Mouse (Mus musculus): ENCODE measurements around the gene Cyp2f2.

GRCm38 (mm10) chr7:27174496-27174895 lies 54.8 kb downstream of the Cyp2f2 start:
- no peak for TF ChIP-seq CTCF (IDR thresholded peaks at IDR 0.05)
- no peak for TF ChIP-seq POLR2A (IDR thresholded peaks at IDR 0.05; ENCODE audit: insufficient read depth, low read depth, low read length)

All from heart, adult 2 months (tissue).